Mouse (Mus musculus) brain, embryonic 14.5 days (tissue): ENCODE data around the gene Tor1aip2.

ENCODE experiments used
- CTCF ChIP-seq: fragments of 200-500 bp; IDR thresholded peaks from 2 replicates; pipeline ENCODE4 v1.5.1; 2012; ENCODE audit warnings: inconsistent platforms, mild to moderate bottlenecking, moderate library complexity, borderline replicate concordance; ENCODE audit not compliant: insufficient read depth, insufficient read length; ENCODE audit errors: extremely low read depth
- POLR2A ChIP-seq: fragments of 200-500 bp; IDR thresholded peaks from 2 replicates; pipeline ENCODE4 v1.6.1; 2012; ENCODE audit warnings: mild to moderate bottlenecking, inconsistent platforms, borderline replicate concordance; ENCODE audit not compliant: poor library complexity, insufficient read depth, insufficient read length, severe bottlenecking; ENCODE audit errors: extremely low read depth

GRCm38 (mm10) chr1:156091811-156092210, 56.6 kb downstream of the Tor1aip2 start:
- TF ChIP-seq CTCF (no peak), POLR2A (no peak)
